In the genomic region with DNA sequence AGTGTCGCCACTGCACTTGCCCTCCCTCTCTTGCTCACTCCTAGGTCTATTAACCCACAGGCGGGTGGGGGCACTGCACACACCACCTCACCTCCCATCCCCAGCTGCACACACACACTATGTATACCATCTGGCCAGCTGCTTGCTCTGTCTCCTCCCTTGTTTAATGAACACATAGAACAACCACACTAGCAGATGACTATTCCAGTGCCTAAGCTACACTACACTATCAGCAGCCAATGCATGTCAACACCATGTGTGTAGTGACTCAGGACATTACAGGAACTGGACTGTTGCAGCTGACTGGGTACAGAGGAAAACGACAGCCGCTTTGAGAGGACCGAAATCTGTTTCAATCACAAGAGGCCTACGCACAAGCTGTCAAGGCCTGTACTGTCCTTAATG, we compare ENCODE assay signal across 11 mouse cellular contexts. TPM values are rescaled to one million over a fixed set of nuclear protein-coding genes. Genes with fewer than 3 reads are reported as not detected.
DNase-seq lines count a peak whose midpoint lies in the region; ATAC-seq lines count a peak whose summit lies in the region.
"Had no signal": no experiment of that assay in that cellular context is flagged by ENCODE, and none has a peak within 500 bp of the region (broad histone marks: within the 10 kb centered on the region; RNA-seq: fewer than 3 reads in every experiment).

No protein-coding gene starts in this region.

- H3K27me3 ChIP-seq in heart, embryonic 16.5 days (ENCODE audit: control insufficient read depth, insufficient read depth, low read length), result no peaks in the 10 kb centered on the region
- no peaks in the 10 kb centered on the region for H3K27me3 ChIP-seq in heart, embryonic 11.5 days (ENCODE audit: control insufficient read depth, insufficient read depth, low read length)
- H3K27me3 ChIP-seq in lung, embryonic 15.5 days, result no peaks in the 10 kb centered on the region
- no peaks in the 10 kb centered on the region for H3K27me3 ChIP-seq in stomach, embryonic 15.5 days (replicated peaks)

- no peak for DNase-seq in lung, postnatal 25 days (ENCODE audit: low spot score)
- DNase-seq in brain, adult 2 months (ENCODE audit: low read depth, low spot score), result peak; percentile 82
- no peak for DNase-seq in heart, adult 11 months
- DNase-seq: adrenal gland, adult 8-10 months; cerebellum, postnatal 10 days; kidney, postnatal 36 days had no signal

- no peak overlapping the region for H3K27ac ChIP-seq in heart, embryonic 16.5 days (ENCODE audit: low read length)
- no peak overlapping the region for H3K27ac ChIP-seq in heart, embryonic 11.5 days (ENCODE audit: low read depth, low read length)
- H3K27ac ChIP-seq in lung, embryonic 15.5 days, result no peak overlapping the region
- H3K27ac ChIP-seq in stomach, embryonic 15.5 days, result no peak overlapping the region

- no peaks in the 10 kb centered on the region for H3K9me3 ChIP-seq in heart, embryonic 16.5 days (replicated peaks; ENCODE audit: control insufficient read depth, low read length)
- H3K9me3 ChIP-seq in heart, embryonic 11.5 days (replicated peaks; ENCODE audit: control insufficient read depth, low read length), result no peaks in the 10 kb centered on the region
- H3K9me3 ChIP-seq in lung, embryonic 15.5 days, result no peaks in the 10 kb centered on the region
- H3K9me3 ChIP-seq in stomach, embryonic 15.5 days, result no peaks in the 10 kb centered on the region

- H3K4me1 ChIP-seq in heart, embryonic 16.5 days (ENCODE audit: control insufficient read depth, insufficient read depth, low read length), result no peaks in the 10 kb centered on the region
- no peaks in the 10 kb centered on the region for H3K4me1 ChIP-seq in heart, embryonic 11.5 days (ENCODE audit: control insufficient read depth, insufficient read depth, low read length)
- H3K4me1 ChIP-seq in lung, embryonic 15.5 days, result no peaks in the 10 kb centered on the region
- no peaks in the 10 kb centered on the region for H3K4me1 ChIP-seq in stomach, embryonic 15.5 days

- 76% methylated on average over 6 of the region's 6 CpGs for WGBS in heart, embryonic 16.5 days
- WGBS in heart, embryonic 11.5 days (ENCODE audit: insufficient replicate concordance), result 87% methylated on average over 6 of the region's 6 CpGs
- WGBS in lung, embryonic 15.5 days, result 86% methylated on average over 6 of the region's 6 CpGs
- WGBS in stomach, embryonic 15.5 days, result 88% methylated on average over 6 of the region's 6 CpGs

- H3K36me3 ChIP-seq in heart, embryonic 16.5 days (ENCODE audit: control insufficient read depth, insufficient read depth), result peaks cover 23% of the 10 kb centered on the region
- peaks cover 4% of the 10 kb centered on the region; the same call in 1 of the 2 replicates for H3K36me3 ChIP-seq in heart, embryonic 11.5 days (ENCODE audit: control insufficient read depth, insufficient read depth, low read length)
- H3K36me3 ChIP-seq in lung, embryonic 15.5 days, result peaks cover 41% of the 10 kb centered on the region
- peaks cover 21% of the 10 kb centered on the region; the same call in 1 of the 2 replicates for H3K36me3 ChIP-seq in stomach, embryonic 15.5 days

- H3K4me2 ChIP-seq in heart, embryonic 16.5 days (ENCODE audit: low read depth, low read length), result no peak overlapping the region
- no peak overlapping the region for H3K4me2 ChIP-seq in heart, embryonic 11.5 days
- no peak overlapping the region for H3K4me2 ChIP-seq in lung, embryonic 15.5 days
- H3K4me2 ChIP-seq in stomach, embryonic 15.5 days, result no peak overlapping the region

- H3K9ac ChIP-seq in heart, embryonic 16.5 days (ENCODE audit: low read length), result no peak overlapping the region
- H3K9ac ChIP-seq in heart, embryonic 11.5 days (ENCODE audit: low read depth, low read length), result no peak overlapping the region
- no peak overlapping the region for H3K9ac ChIP-seq in lung, embryonic 15.5 days
- no peak overlapping the region for H3K9ac ChIP-seq in stomach, embryonic 15.5 days

- no peak overlapping the region for H3K4me3 ChIP-seq in heart, embryonic 16.5 days (ENCODE audit: low read length)
- no peak overlapping the region for H3K4me3 ChIP-seq in heart, embryonic 11.5 days (ENCODE audit: low read depth, low read length)
- no peak overlapping the region for H3K4me3 ChIP-seq in lung, embryonic 15.5 days
- no peak overlapping the region for H3K4me3 ChIP-seq in stomach, embryonic 15.5 days (replicated peaks)

- ATAC-seq in heart, embryonic 16.5 days (replicated peaks; ENCODE audit: extremely low read depth, insufficient read depth, low FRiP score), result 0 out of 2 replicates have a peak, but pooled peaks have one; percentile 23
- no peak for ATAC-seq in heart, embryonic 11.5 days (replicated peaks; ENCODE audit: insufficient number of reproducible peaks, low FRiP score, low TSS enrichment)
- peak; percentile 46; the same call in 1 of the 2 replicates for ATAC-seq in lung, embryonic 15.5 days (ENCODE audit: borderline replicate concordance, extremely low read depth, low FRiP score, low TSS enrichment)
- ATAC-seq in stomach, embryonic 15.5 days (ENCODE audit: insufficient read depth, low FRiP score, low read depth), result peak; percentile 70; the same call in 1 of the 2 replicates
- ATAC-seq in erythroid progenitor cell, adult 5-6 weeks (replicated peaks; ENCODE audit: low FRiP score, poor library complexity, severe bottlenecking), result no peak

RNA-seq across cellular contexts. Expression of a gene that starts 51.9 kb away (rescaled TPM):
- 50.9 and 52.8 TPM in 2 replicates for polyA plus RNA-seq in heart, embryonic 16.5 days (2015; fragmentation: Nextera tagmentation; extraction: Ambion mirVana)
- polyA plus RNA-seq in heart, embryonic 11.5 days (2014; fragmentation: Nextera tagmentation; extraction: Ambion mirVana), result 77.3 and 79.4 TPM in 2 replicates
- 91.1 and 93.5 TPM in 2 replicates for polyA plus RNA-seq in lung, embryonic 15.5 days (2015; fragmentation: Nextera tagmentation; extraction: Ambion mirVana)
- 90.8 and 95.0 TPM in 2 replicates for polyA plus RNA-seq in stomach, embryonic 15.5 days (2015; fragmentation: Nextera tagmentation; extraction: Ambion mirVana)
- 91.4 and 99.5 TPM in 2 replicates for total RNA-seq in erythroid progenitor cell, adult 5-6 weeks (2015; ENCODE audit: low replicate concordance)
- total RNA-seq in erythroid progenitor cell, adult 5-6 weeks (2017; ENCODE audit: low replicate concordance), result 122 and 172 TPM in 2 replicates

Comparison
In these comparisons a context has a peak if more than half of its experiments do, and no peak if none do; other contexts are left out.
1. ATAC-seq: peak in heart, embryonic 16.5 days (single experiment), lung, embryonic 15.5 days (single experiment) and stomach, embryonic 15.5 days (single experiment); none in heart, embryonic 11.5 days (single experiment) and erythroid progenitor cell, adult 5-6 weeks (single experiment).